Mouse (Mus musculus): ENCODE data around the gene Ankrd9. TPM values are rescaled to one million over a fixed set of nuclear protein-coding genes. Genes with fewer than 3 reads are reported as not detected.
A peak's percentile ranks its signal among the peaks of the same experiment; 100 is the strongest.

Gene Ankrd9
- total RNA-seq (2021), result 100 to 1,000 TPM in 1 of 2 experiments, 10 to 100 TPM in 1; 87.2 to 221 TPM
- long read RNA-seq, experiment 1, transcript Ankrd9-202 (3 exons, 2,577 nt), result major isoform, 112 of 419 reads
- long read RNA-seq, experiment 1, transcript Ankrd9-201 (3 exons, 1,706 nt), result minor isoform, 41 of 419 reads
- long read RNA-seq, experiment 1, transcript Ankrd9-207 (2 exons, 1,431 nt), result minor isoform, 25 of 419 reads
- long read RNA-seq, experiment 1, transcript Ankrd9-203 (4 exons, 1,563 nt), result minor isoform, 89 of 419 reads
- long read RNA-seq, experiment 1, partial matches to known transcripts, result 52 of 419 reads
- long read RNA-seq, experiment 1, other reads (novel, unspliced or antisense), result 98 of 419 reads
- long read RNA-seq, experiment 2, transcript Ankrd9-202 (3 exons, 2,577 nt), result major isoform, 122 of 361 reads
- long read RNA-seq, experiment 2, transcript Ankrd9-207 (2 exons, 1,431 nt), result minor isoform, 12 of 361 reads
- long read RNA-seq, experiment 2, transcript Ankrd9-203 (4 exons, 1,563 nt), result minor isoform, 78 of 361 reads
- long read RNA-seq, experiment 2, transcript Ankrd9-201 (3 exons, 1,706 nt), result minor isoform, 49 of 361 reads
- long read RNA-seq, experiment 2, partial matches to known transcripts, result 36 of 361 reads
- long read RNA-seq, experiment 2, other reads (novel, unspliced or antisense), result 63 of 361 reads

DNA sequence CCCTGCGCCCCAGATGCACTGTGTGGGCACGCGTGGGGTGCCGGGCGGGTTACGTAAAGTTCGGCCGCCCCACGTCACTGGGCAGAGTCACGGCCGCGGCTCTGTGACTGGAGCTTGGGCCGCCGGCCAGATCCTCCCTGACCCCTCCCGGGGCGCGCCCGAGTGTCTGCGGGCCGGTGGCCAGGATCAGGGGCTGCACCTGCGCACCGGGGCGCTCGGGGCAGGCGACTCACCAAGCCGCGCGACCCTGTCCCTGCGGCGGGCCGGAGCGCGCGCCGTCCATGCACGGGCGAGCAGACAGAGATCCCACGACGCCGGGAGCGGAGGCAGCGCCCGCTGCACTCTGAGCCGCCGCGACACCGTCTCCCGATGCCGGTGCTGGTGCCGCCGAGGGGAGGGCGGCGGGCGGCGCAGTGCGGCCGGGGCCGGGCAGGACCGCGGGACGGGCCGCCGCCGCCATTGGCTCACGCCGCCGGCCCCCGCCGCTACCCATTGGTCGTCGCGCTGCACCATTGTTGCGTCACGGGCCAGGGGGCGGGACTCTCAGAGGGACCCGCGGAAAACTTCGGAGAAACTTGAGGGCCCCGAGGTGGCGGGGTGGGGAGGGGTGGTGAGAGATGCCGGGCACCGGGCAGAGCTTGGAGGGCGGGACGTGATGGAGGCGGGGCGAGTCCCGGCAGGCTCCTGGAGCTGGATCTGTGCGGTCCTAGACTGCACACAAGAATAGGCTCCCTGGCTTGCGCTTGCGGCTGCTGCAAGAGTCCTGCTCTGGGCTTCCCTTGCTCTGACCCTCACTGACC lies at the start of gene Ankrd9:
Ankrd9 (minus strand) TSS at position 434 of the 800 bp plus-strand sequence.
- peak; percentile 99 for DNase-seq
- intact Hi-C loops (cut with DNase I; ENCODE audit: low total_unique reads), result no loop called here

- intact Hi-C loops (cut with DNase I; ENCODE audit: low total_unique reads), result no loop called here
These were observed 42.7 kb upstream of the Ankrd9 start for GRCm38 (mm10) chr12:111021577-111021976.

DNA sequence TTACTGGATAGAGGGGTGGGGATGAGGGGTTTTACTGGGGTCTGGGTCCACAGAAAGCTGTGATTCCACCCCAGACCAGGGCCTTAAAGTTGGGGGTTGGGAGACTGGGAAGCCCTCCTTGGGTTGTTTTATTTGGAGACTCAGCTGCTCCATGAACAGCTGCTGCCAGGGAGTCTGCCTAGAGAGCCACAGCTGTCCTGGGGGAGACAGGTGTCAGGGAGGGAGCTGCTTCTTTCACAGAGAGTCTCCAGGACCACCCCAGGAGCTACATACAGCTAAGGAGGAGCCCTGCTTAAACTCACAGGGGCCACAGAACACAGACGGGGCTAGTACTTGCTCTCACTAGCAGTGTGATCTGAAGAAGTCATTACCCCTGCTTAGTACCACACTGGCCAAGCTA lies 42.3 kb upstream of the Ankrd9 start:
- intact Hi-C loops (cut with DNase I; ENCODE audit: low total_unique reads), result no loop called here

More at GRCm38 (mm10) chr12:111021577-111021976, 42.7 kb upstream of the Ankrd9 start:
- DNase-seq, result no peak

GRCm38 (mm10) chr12:111019086-111019485 lies 40.2 kb upstream of the Ankrd9 start:
- intact Hi-C loops (cut with DNase I; ENCODE audit: low total_unique reads), result no loop called here
- no peak for DNase-seq

More for the DNA sequence above, 42.3 kb upstream of the Ankrd9 start:
- DNase-seq, result no peak

GRCm38 (mm10) chr12:111018068-111018467 lies 39.2 kb upstream of the Ankrd9 start:
- intact Hi-C loops (cut with DNase I; ENCODE audit: low total_unique reads), result no loop called here
- DNase-seq, result no peak

GRCm38 (mm10) chr12:111016807-111017206 lies 38.0 kb upstream of the Ankrd9 start:
- DNase-seq, result no peak
- intact Hi-C loops (cut with DNase I; ENCODE audit: low total_unique reads), result no loop called here

DNA sequence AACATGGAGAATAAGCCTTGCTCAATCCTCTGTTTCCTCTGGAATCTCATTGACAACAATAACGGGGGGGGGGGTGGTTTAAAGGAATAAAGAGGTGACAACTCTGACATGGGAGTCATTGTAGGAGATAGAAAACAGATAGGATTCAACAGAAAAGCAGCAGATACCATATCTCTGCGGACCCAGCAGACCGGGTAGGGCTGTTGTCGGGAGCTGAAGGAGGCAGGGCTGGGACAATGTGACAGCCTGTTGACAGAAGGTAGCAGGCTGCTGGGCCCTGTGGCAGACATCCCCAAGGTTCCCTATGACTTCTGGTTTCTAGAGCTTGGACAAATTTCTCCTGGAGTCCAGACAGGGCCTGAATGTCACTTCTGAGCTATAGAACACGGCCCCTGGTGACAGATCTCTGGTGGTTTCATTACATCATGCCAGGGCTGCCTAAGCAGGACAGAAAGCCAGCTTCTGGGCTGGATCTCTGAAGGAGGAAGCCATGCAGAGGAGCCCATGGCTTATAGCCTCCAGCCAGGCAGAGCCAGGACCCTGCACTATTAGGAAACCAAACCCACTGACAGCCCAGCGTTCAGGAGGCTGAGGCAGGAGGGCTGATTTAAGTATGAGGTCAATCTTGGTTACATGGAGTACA lies 30.9 kb upstream of the Ankrd9 start:
- DNase-seq, result no peak
- intact Hi-C loops (cut with DNase I; ENCODE audit: low total_unique reads), result no loop called here

DNA sequence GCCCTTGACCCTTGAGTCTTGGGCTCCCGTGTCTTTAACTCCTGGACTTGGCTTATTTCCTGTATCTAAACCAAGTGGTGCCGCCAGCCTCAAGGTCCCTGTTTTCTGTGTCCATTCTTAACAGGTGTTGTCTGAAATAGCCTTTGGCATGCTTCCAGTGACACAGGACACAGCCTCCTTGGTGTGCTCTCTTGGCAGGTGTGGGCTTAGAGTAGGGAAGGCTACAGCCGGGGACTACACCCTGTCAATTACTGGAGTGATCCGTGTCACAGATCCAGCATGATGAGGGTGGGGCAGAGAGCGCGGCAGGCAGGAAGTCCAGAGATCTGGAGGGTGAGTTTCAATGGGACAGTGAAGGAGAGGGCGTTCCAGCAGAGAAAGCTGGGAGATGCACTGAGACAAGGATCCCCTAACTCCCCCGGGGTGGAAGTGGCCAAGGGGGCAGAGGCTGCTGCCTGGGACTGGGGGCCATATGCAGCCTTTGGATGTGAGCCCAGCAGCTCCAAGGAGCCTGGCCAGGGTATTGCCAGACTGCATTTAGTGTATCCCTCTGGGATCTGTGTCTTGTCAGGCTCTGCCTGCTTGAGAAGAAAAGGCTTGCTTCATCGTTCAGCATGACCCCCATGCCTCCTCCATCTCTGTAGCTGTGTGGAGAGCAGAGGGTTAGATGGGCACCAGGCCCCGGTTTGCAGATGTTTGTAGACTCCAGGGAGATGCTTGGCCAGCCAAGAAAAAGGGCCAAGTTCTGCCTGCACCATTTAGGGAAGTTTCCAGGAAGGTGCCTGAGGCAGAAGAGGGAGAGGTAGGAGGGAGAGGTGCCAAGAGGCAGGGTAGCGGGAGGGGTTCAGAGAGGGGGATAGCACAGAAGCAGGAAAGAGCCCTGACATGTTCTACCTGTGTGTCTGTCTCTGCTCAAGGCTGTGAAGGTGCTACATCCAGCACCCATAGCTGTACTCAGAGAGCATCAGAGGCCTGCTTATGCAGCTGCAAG lies 30.0 kb upstream of the Ankrd9 start:
- no peak for DNase-seq
- intact Hi-C loops (cut with DNase I; ENCODE audit: low total_unique reads), result no loop called here

DNA sequence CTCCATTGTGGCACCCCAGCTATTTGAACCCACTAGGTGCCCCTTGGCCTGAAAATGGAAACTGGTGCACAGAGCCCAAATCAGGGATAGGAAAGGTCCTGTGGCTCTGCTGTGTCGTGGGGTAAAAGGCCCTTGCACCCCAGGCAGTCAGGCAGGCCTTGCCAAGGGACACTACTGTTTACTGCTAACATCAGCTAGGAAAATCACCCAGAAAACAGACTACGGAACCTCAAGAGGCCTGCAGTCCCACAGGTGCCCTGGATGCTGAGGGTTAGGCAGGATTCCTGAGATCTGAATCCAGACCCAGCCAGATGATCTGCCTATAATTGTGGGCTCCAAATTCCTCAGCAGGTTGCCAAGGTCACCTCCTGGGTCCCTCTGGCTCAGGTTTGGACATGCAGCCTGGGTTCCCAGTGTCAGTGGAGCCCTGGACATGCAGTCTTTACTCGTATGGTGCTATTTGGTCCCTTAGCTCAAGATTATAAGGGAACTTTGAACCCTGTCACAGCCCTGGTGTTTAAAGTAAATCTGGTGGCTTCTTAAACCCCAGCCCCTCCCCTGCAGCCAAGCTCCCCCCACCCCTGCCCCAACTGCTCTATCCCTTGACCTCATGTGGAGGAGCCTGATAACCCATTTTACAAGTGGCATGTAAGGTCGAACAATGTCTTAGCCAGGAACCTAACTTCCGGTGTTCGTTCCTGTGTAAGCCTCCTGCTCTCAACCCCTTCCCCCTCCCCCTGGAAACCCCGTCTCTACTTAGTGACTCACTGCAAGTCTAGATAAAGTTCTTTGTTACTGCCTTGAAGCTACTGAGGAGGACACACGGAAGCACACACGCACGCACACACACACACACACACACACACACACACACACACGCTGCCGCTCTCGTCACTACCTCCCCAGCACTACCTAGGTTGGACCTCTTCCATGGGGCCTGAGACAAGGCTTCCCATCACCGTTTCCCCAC lies 28.6 kb upstream of the Ankrd9 start:
- DNase-seq, result no peak
- intact Hi-C loops (cut with DNase I; ENCODE audit: low total_unique reads), result no loop called here

DNA sequence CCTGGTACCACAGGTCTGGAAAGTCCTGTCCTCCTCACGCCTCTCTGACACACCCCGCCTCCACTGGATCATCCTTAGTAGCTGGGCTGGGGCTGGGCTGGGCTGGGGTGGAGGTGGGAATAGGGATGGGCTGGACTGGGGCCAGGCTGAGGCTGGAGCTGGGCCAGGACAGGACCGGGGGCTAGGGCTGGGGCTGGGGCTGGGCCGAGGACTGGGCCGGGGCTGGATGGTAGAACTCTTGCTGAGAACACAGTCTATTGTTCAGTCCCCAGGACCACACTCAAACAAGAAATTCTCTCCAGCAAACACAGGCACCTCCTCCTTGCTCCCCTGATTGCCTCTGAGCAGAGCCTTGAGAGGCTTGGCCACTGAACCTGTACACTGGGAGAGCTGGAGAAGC lies 27.5 kb upstream of the Ankrd9 start:
- no peak for DNase-seq
- intact Hi-C loops (cut with DNase I; ENCODE audit: low total_unique reads), result no loop called here

GRCm38 (mm10) chr12:111005803-111006202 lies 27.0 kb upstream of the Ankrd9 start:
- no peak for DNase-seq
- intact Hi-C loops (cut with DNase I; ENCODE audit: low total_unique reads), result no loop called here

DNA sequence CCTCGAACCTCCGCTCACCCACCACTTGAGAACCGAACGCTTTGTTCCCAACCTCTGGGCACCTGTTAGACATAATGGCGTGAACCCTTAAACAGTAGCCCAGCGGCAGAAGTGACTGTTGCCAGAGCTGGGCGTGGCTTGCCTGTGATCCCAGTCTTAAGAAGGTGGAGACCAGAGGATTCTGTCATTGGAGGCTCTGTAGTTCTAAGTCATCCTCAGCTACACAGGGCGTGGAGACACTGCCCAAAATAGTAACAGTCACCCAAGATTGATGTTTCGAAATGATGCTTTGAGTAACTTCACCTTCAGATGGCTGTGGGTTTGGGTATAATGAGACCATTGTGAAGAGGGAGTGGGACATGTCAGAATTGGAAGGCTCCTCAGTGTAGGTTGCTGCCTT lies 25.3 kb upstream of the Ankrd9 start:
- intact Hi-C loops (cut with DNase I; ENCODE audit: low total_unique reads), result no loop called here
- no peak for DNase-seq

DNA sequence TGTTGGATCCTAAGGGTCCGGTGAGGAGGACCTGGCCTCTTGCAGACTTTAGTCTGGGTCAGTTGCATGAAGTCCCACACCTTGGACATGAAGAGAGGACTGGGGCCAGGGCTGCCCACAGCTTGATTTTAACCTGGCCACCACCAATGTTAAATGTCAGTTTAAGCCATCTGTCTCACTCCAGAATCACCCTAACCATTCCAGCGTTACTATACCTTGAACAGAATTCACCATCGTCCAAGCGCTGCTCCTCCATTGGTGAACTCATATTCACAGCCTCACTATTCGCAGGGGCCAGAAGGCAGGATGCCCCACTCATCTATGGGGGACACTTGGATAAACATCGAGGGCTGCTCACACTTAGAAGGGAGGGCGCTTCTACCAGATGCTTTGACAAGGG lies 22.1 kb upstream of the Ankrd9 start:
- intact Hi-C loops (cut with DNase I; ENCODE audit: low total_unique reads), result no loop called here
- DNase-seq, result no peak

DNA sequence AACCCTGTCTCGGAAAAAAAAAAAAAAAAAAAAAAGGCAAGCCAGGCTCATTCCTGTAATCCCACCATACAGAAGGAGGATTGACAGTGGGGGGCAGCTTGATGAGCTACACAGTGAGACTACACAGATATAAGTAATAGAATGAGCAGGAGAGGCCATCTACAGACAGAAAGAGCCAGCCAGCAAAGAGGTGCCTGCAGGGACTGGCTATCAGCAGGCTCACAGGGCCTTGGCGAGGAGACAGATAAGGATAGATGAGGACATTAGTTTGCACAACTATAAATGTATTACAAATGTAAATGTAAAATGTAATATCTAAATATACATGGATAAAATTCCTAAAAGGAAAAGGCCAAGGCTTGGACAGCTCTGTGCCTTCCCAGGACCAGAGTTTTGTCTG lies 21.0 kb upstream of the Ankrd9 start:
- DNase-seq, result no peak
- intact Hi-C loops (cut with DNase I; ENCODE audit: low total_unique reads), result no loop called here

GRCm38 (mm10) chr12:110998092-110998491 lies 19.3 kb upstream of the Ankrd9 start:
- no peak for DNase-seq
- intact Hi-C loops (cut with DNase I; ENCODE audit: low total_unique reads), result no loop called here

GRCm38 (mm10) chr12:110994666-110995065 lies 15.8 kb upstream of the Ankrd9 start:
- no peak for DNase-seq
- intact Hi-C loops (cut with DNase I; ENCODE audit: low total_unique reads), result no loop called here

DNA sequence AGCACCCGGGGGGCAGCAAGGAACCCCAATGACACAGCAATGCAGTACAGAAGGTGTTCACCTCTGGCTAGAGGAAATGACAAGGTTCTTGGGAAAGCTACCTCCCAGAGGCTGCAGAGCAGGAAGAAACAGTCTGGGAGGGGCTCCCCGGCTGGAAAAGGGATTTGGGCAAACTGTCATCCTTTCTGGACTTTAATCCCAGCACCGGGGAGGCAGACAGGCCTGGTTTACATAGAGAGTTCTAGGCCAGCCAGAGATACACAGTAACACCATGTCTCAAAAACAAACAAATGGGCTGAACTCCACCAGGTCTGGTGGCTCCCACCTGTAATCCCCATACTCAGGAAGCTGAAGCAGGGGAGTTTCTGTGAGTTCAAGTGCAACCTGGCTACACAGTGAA lies 14.4 kb upstream of the Ankrd9 start:
- DNase-seq, result no peak
- intact Hi-C loops (cut with DNase I; ENCODE audit: low total_unique reads), result no loop called here

All from gastrocnemius, postnatal 14 days (tissue).